Mouse (Mus musculus): ENCODE measurements around the gene Adamtsl4. TPM values are rescaled to one million over a fixed set of nuclear protein-coding genes. Genes with fewer than 3 reads are reported as not detected.

Gene Adamtsl4
- total RNA-seq, 1 experiment from 2014 or later = not detected

DNA sequence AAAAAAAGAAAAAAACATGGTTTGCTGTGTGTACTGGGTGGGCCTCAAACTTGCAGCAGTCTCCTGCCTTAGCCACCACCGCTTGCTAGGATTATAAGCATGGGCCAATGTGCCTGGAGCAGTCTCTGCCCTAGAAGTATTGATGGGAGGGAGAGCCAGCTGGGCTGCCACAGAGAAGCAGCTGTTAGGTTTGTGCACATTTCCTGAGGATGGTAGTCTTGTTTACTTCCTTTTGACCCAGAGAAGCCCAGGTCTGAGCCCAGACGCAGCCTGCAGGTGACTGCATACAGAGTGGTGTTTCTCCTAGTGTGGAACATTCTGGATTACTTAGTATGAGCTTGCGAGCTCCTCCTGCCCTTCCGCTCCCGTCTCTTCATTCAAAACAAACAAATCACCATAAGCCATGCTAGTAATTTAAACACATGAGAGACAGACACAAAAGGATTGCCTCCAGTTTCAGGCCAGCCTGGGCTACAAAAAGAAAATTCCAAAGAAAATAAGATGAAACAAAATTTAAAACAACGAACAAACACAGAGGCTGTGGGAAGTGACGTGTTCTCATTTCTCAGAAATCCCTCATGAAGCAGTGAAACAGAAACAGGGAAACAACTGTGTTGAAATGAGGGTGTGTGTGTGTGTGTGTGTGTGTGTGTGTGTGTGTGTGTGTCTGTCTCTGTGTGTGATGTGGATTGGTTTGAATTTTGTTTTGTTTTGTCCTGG is 19.0 kb downstream of the Adamtsl4 start:
- peak; percentile 27 to 34; a peak in 3 of 4 replicates for ATAC-seq (replicated peaks in 1 of 2; ENCODE audit: insufficient read depth in 1 of 2, low FRiP score in 2 of 2, low TSS enrichment in 1 of 2, low read depth in 1 of 2, poor library complexity in 2 of 2, severe bottlenecking in 2 of 2)

DNA sequence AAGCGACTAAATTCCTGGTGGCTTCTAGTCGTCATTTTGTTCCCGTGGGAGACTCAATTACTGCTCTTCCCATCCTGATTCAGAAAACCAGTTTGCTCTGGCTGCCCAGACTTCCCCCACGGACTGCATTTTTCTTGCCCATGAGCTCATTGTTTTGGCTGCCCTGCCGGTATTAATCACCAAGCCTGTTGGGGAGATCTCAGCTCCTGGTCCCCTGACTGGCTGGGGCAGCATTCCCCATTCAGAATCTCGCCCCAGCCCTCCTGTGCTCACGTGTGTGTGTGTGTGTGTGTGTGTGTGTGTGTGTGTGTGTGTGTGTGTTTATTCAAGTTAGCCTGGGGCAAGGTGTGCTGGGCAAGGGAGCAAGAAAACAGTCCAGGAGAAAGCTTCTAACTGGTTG is 19.7 kb downstream of the Adamtsl4 start:
- ATAC-seq (replicated peaks in 1 of 2; ENCODE audit: insufficient read depth in 1 of 2, low FRiP score in 2 of 2, low TSS enrichment in 1 of 2, low read depth in 1 of 2, poor library complexity in 2 of 2, severe bottlenecking in 2 of 2) = no peak

DNA sequence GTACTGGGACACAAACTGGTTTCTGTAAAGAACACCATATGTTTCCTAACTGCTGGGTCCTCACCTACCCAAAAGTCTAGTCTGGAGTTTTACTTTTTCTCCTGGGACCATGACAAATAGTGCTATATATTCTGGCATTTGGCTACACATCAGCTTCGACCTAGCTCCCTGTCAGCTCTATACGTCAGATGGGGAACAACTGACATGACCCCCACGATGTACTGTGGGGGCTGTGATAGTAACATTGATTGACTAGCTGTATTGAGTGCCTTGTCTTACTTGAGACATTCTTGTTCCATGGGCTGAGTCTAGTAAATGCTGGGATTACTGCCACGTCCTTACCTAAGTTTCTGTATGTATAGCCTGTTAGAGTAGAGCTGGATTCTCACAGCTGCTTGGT is 20.2 kb downstream of the Adamtsl4 start:
- no peak for ATAC-seq (replicated peaks in 1 of 2; ENCODE audit: insufficient read depth in 1 of 2, low FRiP score in 2 of 2, low TSS enrichment in 1 of 2, low read depth in 1 of 2, poor library complexity in 2 of 2, severe bottlenecking in 2 of 2)

DNA sequence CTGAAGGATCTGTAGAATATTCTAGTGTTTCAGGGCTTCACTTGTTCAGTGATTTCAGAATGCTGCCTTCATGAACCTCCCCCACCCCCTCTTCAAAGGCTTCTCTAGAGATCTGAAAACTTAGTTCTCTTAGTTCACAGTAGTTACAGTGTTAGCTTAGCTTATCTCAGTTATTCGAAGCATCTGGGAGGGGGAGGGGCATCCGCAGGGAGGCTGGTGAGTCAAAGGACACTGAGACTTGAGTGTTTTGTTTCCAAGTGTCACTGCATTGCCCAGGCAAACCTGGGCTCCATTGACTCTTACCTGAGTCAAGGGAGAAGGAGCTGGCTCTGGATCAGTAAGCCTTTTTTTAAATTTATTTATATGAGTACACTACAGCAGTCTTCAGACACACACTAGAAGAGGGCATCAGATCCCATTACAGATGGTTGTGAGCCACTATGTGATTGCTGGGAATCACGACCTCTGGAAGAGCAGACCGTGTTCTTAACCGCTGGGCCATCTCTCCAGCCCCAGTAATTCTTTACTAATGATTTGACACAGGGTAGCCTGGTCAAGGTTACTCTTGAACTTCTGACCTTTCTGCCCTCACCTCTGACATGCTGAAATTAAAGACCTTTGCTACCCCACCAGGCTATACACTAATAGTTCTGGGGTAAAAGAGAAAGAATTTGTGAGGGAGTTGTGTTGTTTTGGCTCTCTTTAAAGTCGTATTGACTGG is 21.4 kb downstream of the Adamtsl4 start:
- no peak for ATAC-seq (replicated peaks in 1 of 2; ENCODE audit: insufficient read depth in 1 of 2, low FRiP score in 2 of 2, low TSS enrichment in 1 of 2, low read depth in 1 of 2, poor library complexity in 2 of 2, severe bottlenecking in 2 of 2)

DNA sequence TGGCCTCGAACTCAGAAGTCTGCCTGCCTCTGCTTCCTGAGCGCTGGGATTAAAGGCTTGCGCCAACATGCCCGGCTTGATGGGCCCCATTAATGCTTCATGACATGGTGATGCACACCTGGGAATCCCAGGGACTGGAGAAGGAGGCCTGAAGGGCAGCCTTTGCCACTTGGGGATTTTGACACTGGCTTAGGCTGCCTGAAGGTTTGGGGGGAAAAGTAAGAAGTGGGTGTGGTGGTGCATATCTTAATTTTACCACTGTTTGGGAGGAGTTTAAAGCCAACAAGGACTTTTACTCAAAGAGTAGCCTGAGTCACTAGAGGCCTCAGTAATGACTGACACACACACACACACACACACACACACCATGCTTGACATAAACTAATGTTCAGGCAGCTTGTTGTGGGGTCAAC is 22.8 kb downstream of the Adamtsl4 start:
- no peak for ATAC-seq (replicated peaks in 1 of 2; ENCODE audit: insufficient read depth in 1 of 2, low FRiP score in 2 of 2, low TSS enrichment in 1 of 2, low read depth in 1 of 2, poor library complexity in 2 of 2, severe bottlenecking in 2 of 2)

DNA sequence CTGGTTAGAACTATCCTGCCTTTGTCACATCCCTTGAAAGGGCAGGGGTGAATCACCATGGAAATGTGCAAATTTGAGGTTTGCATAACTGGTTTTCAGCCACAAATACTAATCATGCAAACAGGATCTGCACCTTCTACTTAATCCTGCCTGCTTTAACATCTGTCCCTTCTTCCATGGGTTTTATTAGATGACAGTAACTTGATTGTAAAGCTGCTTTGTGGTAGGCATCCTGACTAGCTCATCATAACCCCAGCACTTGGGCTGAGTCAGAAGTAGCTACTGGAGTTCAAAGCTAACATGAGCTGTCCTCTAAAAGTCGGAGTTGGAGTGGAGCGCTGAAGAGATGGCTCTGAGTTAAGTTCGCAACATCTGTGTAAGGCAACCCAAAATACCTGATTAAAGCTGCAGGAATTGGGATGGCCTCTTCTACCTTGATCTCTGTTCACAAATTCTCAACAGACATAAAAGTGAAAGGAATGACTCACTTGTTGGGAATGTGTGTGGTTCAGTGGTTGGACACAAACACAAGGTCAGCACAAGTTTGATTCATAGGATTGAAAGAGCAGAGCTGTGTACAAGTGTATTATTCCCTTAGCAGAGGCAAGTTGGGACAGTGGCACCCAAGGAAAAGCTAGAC is 23.6 kb downstream of the Adamtsl4 start:
- ATAC-seq (replicated peaks in 1 of 2; ENCODE audit: insufficient read depth in 1 of 2, low FRiP score in 2 of 2, low TSS enrichment in 1 of 2, low read depth in 1 of 2, poor library complexity in 2 of 2, severe bottlenecking in 2 of 2) = no peak

DNA sequence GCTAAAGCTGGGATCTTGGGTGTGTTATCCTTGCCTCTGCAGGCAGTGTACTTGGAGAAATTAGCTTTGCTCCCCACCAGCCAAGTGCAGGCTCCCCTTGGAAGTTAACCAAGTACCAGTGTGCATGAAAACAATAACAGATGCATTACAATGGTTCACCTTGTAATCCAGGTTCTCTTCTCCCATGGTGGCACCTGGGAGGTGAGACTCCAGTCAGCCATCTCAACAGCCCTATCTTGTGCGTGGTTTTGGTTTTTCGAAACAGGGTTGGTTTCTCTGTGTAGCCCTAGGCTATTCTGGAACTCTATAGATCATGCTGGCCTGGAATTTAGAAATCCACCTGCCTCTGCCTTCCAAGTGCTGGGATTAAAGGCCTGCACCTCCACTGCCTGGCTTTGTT is 24.2 kb downstream of the Adamtsl4 start:
- no peak for ATAC-seq (replicated peaks in 1 of 2; ENCODE audit: insufficient read depth in 1 of 2, low FRiP score in 2 of 2, low TSS enrichment in 1 of 2, low read depth in 1 of 2, poor library complexity in 2 of 2, severe bottlenecking in 2 of 2)

DNA sequence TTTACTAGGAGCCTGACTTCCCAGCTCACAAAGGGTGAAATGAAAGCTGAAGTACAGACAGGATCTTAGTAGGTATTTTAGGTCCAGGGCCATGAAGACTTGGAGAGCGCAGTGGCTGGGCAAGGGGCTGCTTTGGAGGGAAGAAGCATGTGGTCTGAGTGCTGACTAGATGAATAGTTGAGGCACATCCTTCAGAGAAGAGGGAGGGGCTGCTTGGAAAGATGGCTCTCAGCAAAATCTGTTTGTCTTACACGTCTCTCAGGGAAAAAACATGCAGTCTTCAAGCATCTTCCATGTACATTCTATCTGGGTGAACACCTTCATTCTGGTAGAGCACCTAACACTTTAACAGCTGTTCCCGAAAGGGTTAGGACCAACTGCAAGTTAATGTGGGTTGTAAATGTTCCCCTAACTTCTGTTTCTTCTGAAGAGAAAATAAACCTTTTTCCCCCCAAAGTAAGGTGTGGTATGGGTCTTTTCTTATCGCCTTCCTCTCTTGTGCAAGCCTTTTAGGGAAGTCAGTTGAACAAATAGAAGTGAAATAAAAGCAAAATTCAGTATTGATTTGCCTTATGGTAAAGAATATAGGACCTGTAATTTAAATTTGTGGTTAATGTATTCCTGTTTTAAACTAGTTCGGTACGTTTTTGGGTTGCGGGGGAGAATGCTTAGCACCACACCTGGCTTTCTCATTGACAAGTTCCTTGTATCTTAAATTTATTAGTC is 24.8 kb downstream of the Adamtsl4 start:
- ATAC-seq (replicated peaks in 1 of 2; ENCODE audit: insufficient read depth in 1 of 2, low FRiP score in 2 of 2, low TSS enrichment in 1 of 2, low read depth in 1 of 2, poor library complexity in 2 of 2, severe bottlenecking in 2 of 2) = no peak

DNA sequence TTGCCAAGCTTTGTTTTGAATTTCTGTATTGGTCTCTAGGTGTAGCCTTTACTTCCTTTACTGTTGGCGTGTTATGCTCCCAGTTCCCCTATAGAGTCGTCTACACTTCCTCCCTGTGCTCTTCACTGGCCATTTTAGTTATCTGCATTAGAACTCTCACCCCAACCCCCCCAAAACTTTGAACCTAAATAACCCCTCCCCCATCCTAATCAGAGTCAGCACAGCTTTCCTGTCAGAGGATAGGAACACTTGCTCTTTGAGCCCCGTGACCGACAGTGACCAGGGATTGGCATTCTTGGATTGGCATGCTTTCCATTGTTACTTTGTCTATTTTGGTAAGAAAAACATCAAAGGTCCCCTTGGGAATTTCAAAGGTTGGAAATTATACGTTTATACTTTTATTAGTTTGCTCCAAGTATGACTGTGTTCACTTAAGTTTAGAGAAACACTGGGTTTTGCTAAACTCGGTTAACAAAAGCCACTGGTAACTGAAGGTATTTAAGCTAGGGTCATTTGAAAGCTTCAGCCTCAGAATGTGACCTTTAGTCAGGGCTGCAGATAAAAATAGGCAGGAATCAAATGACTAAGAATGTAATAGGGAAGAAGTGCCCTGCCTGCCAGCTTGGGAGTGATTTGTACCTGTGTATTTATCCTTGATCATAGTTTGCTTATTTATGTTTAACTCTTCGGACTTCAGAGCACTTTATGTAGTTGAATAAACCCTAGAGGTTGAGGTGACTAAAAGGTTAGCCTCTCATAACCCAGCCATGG is 25.6 kb downstream of the Adamtsl4 start:
- no peak for ATAC-seq (replicated peaks in 1 of 2; ENCODE audit: insufficient read depth in 1 of 2, low FRiP score in 2 of 2, low TSS enrichment in 1 of 2, low read depth in 1 of 2, poor library complexity in 2 of 2, severe bottlenecking in 2 of 2)

DNA sequence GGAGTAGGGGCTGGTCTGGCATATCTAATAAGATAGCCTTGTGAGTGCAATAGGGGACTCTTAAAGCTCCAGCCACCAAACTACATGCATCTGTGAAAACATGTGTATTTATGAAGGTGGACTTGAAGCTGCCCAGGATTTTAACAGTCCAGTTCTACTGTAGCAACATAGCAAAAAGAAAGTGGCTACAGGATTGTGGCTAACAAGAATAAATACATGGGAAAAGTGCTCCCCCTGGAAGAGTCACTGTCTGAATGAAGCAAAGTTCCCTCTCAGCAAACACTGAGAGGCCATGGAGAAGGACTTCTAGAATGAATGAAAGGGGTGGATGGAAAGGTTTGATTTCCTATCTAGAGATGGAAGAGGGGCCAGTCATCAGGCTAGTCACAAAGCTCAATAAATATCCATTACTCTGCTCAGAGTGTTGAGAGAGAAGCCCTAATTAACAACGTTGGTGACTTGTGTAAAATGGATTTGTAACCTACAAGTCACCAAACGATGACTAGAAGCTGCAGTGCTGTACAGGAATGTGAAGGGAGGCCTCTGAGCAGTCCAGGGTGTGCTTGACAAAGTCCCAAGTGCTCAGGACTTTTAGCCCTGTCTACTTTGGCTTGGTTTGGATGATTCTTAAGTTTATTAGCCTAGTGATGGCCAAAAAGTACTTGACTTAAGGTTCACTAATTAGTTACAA is 26.8 kb downstream of the Adamtsl4 start:
- ATAC-seq (replicated peaks in 1 of 2; ENCODE audit: insufficient read depth in 1 of 2, low FRiP score in 2 of 2, low TSS enrichment in 1 of 2, low read depth in 1 of 2, poor library complexity in 2 of 2, severe bottlenecking in 2 of 2) = no peak

DNA sequence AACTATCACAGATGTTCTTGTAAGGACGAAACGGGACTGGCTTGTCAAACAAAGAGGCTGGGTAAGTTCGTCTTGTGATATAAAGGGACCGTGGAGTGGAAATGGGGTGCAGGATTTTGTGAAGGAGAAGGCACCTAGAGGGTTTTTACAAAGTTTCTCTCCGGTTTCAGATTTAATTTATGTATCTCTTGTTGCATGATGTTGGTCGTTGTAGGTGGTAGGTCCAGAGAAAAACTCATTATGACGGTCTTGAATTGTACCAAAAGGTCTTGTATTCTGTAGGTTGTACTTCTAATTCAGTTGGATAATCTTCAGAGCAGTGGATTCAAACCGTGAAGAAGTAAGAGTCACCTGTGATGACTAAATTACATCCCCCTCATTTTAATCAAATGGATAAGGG is 27.8 kb downstream of the Adamtsl4 start:
- no peak for ATAC-seq (replicated peaks in 1 of 2; ENCODE audit: insufficient read depth in 1 of 2, low FRiP score in 2 of 2, low TSS enrichment in 1 of 2, low read depth in 1 of 2, poor library complexity in 2 of 2, severe bottlenecking in 2 of 2)

DNA sequence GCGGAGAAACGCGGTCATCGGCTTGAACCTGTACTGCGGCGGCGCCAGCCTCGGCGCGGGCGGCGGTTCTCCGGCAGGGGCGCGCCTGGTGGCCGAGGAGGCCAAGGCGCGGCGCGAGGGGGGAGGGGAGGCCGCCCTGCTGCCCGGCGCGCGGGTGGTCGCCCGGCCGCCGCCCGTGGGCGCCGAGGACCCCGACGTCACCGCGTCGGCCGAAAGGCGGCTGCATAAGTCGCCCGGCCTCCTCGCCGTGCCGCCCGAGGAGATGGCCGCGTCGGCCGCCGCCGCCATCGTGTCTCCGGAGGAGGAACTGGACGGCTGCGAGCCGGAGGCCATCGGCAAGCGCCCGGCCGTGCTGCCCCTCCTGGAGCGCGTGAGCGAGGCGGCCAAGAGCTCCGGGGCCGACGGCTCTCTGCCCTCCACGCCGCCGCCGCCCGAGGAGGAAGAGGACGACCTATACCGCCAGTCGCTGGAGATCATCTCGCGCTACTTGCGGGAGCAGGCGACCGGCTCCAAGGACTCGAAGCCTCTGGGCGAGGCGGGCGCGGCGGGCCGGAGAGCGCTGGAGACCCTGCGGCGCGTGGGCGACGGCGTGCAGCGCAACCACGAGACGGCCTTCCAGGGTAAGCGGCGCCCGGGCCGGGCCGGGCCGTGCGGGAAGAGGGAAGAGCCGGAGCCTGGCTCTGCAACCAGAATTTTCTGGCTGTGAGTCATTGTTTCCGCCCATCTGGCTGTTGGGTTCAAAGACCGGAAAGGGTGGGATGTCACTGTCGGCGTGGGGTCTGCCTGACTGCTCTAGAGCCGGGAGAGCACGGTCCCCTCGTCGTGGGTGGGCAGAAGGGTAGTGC is 28.6 kb downstream of the Adamtsl4 start:
- peak; percentile 22 to 33 for ATAC-seq (replicated peaks in 1 of 2; ENCODE audit: insufficient read depth in 1 of 2, low FRiP score in 2 of 2, low TSS enrichment in 1 of 2, low read depth in 1 of 2, poor library complexity in 2 of 2, severe bottlenecking in 2 of 2)

DNA sequence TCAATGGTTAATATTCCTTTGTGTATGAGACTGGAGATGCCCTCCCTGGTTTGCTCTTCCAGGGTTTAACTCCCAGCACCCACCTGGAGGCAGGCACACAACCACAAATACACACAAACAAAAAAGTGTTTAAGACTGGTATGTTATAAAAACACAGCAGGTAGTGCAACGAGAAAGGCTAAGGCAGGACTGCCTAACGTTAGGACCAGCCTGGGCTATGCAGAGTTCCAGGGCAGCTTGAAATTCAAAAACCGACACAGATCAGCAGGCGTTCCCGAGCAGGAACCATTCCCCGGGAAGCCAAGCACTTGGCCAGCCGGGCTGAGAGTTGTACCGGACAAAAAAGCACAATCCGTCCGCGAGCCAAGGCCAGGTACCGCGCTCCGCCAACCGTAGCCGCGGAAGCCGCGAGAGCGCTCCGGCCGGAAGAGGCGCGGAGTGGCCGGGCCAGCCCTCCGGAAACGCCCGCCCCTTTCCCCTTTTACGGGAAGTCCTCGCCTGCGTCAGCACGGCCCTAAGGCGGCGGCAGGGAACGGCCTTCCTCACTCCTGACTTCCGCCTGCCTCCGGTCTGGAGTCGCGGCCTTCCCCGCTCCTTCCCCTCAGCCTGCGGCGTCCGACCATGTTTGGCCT is 29.4 kb downstream of the Adamtsl4 start, which contains the start of gene Mcl1:
Gene Mcl1 (plus strand): TSS at position 553 of the 632 bp plus-strand sequence.
- peak; percentile 63 to 75 for ATAC-seq (replicated peaks in 1 of 2; ENCODE audit: insufficient read depth in 1 of 2, low FRiP score in 2 of 2, low TSS enrichment in 1 of 2, low read depth in 1 of 2, poor library complexity in 2 of 2, severe bottlenecking in 2 of 2)

DNA sequence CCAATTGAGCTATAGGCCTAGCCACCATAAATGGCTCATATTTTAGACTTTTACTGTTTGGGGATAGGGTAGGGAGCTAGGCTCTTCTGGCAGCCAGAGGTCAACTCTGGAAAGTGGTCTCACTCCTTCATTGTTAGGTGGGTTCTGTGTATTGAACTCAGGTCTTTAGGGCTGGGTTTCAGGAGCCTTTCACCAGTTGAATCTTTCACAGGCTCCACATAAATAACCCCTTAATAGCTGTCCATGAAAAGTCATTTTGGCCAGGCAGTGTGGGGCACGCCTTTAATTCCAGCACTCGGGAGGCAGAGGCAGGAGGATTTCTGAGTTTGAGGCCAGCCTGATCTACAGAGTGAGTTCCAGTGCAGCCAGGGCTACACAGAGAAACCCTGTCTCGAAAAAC is 30.0 kb downstream of the Adamtsl4 start:
- no peak for ATAC-seq (replicated peaks in 1 of 2; ENCODE audit: insufficient read depth in 1 of 2, low FRiP score in 2 of 2, low TSS enrichment in 1 of 2, low read depth in 1 of 2, poor library complexity in 2 of 2, severe bottlenecking in 2 of 2)

DNA sequence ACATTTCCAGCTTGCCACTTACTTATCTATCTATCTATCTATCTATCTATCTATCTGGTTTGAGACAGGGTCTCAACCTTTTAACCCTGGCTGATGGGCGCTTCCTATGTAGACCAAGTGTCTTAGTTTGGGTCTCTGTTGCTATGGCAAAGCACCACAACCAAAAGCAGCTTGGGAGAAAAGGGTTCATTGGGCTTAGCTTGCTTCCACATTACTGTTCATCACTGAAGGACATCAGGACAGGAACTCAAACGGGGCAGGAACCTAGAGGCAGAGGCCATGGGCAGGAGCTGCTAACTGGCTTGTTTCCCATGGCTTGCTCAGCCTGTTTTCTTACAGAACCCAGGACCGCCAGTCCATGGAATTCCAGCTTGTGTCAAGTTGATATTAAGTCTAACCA is 30.6 kb downstream of the Adamtsl4 start:
- no peak for ATAC-seq (replicated peaks in 1 of 2; ENCODE audit: insufficient read depth in 1 of 2, low FRiP score in 2 of 2, low TSS enrichment in 1 of 2, low read depth in 1 of 2, poor library complexity in 2 of 2, severe bottlenecking in 2 of 2)
